Mouse (Mus musculus) retina, postnatal 1 day (tissue): Measurements from ENCODE around the gene Eif2ak2.
A peak's percentile ranks its signal among the peaks of the same experiment; 100 is the strongest.

Experiments
- DNase-seq: peaks from one replicate; pipeline ENCODE4 v3.0.0-alpha.2; 2012

The Eif2ak2 gene

GRCm38 (mm10) chr17:78834856-78835835, 47.2 kb downstream of the Eif2ak2 start, which contains the start of the genes Heatr5b and Gpatch11:
Gene Heatr5b (minus strand): TSS chr17:78835364.
Gene Gpatch11 (plus strand): TSS chr17:78835567.
- DNase-seq, result peak; percentile 99

- DNase-seq, result no peak
These were observed 58.0 kb downstream of the Eif2ak2 start for GRCm38 (mm10) chr17:78824346-78824745.

- no peak for DNase-seq
These were observed 72.8 kb downstream of the Eif2ak2 start for GRCm38 (mm10) chr17:78809582-78809981.

GRCm38 (mm10) chr17:78809019-78809418, 73.4 kb downstream of the Eif2ak2 start:
- peak; percentile 56 for DNase-seq
